Comparison of ENCODE assay signal across 11 mouse cellular contexts in genomic region chr11:57672995-57673394, GRCm38 (mm10). TPM values are rescaled to one million over a fixed set of nuclear protein-coding genes. Genes with fewer than 3 reads are reported as not detected.
A peak's percentile ranks its signal among the peaks of the same experiment; 100 is the strongest.
DNase-seq lines count a peak whose midpoint lies in the region; TF ChIP-seq lines count a peak whose summit lies in the region.
"Had no signal": no experiment of that assay in that cellular context is flagged by ENCODE, and none has a peak within 500 bp of the region (broad histone marks: within the 10 kb centered on the region; RNA-seq: fewer than 3 reads in every experiment).

No protein-coding gene starts in this region.

- no peak overlapping the region for H3K4me3 ChIP-seq in gastrocnemius, adult 2 months
- no peak overlapping the region for H3K4me3 ChIP-seq in olfactory bulb, adult 2 months (ENCODE audit: insufficient read depth, low read depth, low read length)
- H3K4me3 ChIP-seq: heart, embryonic 12.5 days; liver, embryonic 12.5 days; stomach, embryonic 15.5 days had no signal

- no peak for TF ChIP-seq POLR2A in olfactory bulb, adult 2 months (IDR thresholded peaks at IDR 0.05; ENCODE audit: insufficient read depth, low read depth, low read length)

- H3K4me1 ChIP-seq in olfactory bulb, adult 2 months (ENCODE audit: control insufficient read depth, insufficient read depth, low read length): peaks cover 35% of the 10 kb centered on the region

- no peak for DNase-seq in gastrocnemius, adult 2 months
- no peak for DNase-seq in gastrocnemius, postnatal 14 days
- DNase-seq in CD4-positive helper T cell, adult 2 months (ENCODE audit: low read depth, low spot score): peak; percentile 76
- DNase-seq in adrenal gland, postnatal 10 days: peak; percentile 58
- no peak for DNase-seq in c-Kit-positive CD71-positive TER-119-positive erythroid progenitor cells, embryonic 14.5 days (ENCODE audit: low spot score)
- DNase-seq in gastrocnemius, postnatal 25 days: no peak
- DNase-seq in adipocyte (ENCODE audit: low spot score): no peak

- no peak for TF ChIP-seq CTCF in gastrocnemius, adult 2 months (IDR thresholded peaks at IDR 0.05)
- TF ChIP-seq CTCF in olfactory bulb, adult 2 months (IDR thresholded peaks at IDR 0.05; ENCODE audit: insufficient read depth, low read depth, low read length): no peak

- intact Hi-C loops in gastrocnemius, adult 2 months (cut with DNase I): no loop called here
- intact Hi-C loops in gastrocnemius, postnatal 14 days (cut with DNase I; ENCODE audit: low total_unique reads): no loop called here

- 84% methylated on average over 9 of the region's 9 CpGs for WGBS in olfactory bulb, adult 2 months

- H3K27ac ChIP-seq in gastrocnemius, adult 2 months: peak overlapping the region; percentile 43; the same call in 1 of the 2 replicates
- H3K27ac ChIP-seq in olfactory bulb, adult 2 months (ENCODE audit: insufficient read depth, low read depth, low read length): peak overlapping the region; percentile 68

RNA-seq across cellular contexts. Expression of gene Galnt10, which starts 27.8 kb away (rescaled TPM):
- 1 to 10 TPM; 5.1 to 6.4 TPM for total RNA-seq in gastrocnemius, adult 2 months (2021)
- total RNA-seq in gastrocnemius, postnatal 14 days (2021): 10 to 100 TPM; 11.3 to 12.4 TPM
- total RNA-seq in adrenal gland, postnatal 10 days (2021): 10 to 100 TPM; 31.7 to 33.5 TPM
- not detected in 2 replicates for polyA plus RNA-seq in olfactory bulb, adult 2 months (2012; ENCODE audit: insufficient read depth, insufficient read length, low replicate concordance, missing spikeins)
- 1 to 10 TPM; 6.0 to 7.5 TPM for total RNA-seq in gastrocnemius, postnatal 25 days (2021)

Comparison
In these comparisons a context has a peak if more than half of its experiments do, and no peak if none do; other contexts are left out.
1. DNase-seq: peak in CD4-positive helper T cell, adult 2 months (single experiment) and adrenal gland, postnatal 10 days (single experiment); none in gastrocnemius, adult 2 months (single experiment), gastrocnemius, postnatal 14 days (single experiment), c-Kit-positive CD71-positive TER-119-positive erythroid progenitor cells, embryonic 14.5 days (single experiment), gastrocnemius, postnatal 25 days (single experiment) and adipocyte (single experiment).